Mouse (Mus musculus) heart, postnatal 0 days (tissue): ENCODE results near the gene Stk39.

Experiments
- CTCF ChIP-seq: IDR thresholded peaks from 2 replicates; pipeline ENCODE4 v1.5.1; 2016; ENCODE audit warnings: antibody characterized with exemption, control low read depth, low read depth
- EP300 ChIP-seq: IDR thresholded peaks from 2 replicates; pipeline ENCODE4 v1.6.1; 2016; ENCODE audit warnings: antibody characterized with exemption, low read depth

DNA sequence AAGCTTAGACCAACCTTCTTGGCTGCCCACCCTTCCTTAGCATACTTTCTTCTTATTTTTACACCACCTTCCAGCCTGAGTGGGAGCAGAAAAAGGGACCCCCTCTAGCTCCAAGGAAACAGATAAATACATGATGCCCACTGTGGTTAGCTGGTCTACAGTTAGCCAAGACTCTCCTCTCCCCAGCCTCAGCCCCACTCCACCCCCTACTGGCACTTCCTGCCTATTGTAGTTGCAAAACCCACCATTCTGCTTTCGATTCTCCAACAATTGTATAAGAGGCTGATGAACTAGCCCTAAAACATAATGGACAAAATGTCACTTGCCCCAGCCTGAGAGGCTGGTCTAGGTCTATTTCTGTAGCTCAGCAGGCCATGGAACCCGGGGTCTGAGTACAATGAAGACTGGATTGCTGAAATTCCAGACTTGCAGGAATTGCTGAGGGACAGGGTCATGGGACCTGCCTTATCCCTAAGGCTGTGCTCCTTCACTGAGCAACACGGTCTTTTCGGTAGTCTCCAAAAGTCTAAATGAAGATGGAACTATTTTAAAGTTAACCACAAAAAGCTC, 222.1 kb downstream of the Stk39 start:
- TF ChIP-seq CTCF (0 out of 2 replicates have a peak, but pooled peaks have one; percentile 7), EP300 (no peak)
